Mouse (Mus musculus) embryo, embryonic 9.5 days (tissue): ENCODE measurements around the gene Aars.

Source experiments
- DNase-seq: peaks from one replicate; pipeline ENCODE4 v3.0.0-alpha.2; 2017; ENCODE audit errors: extremely low spot score

Aars gene

DNA sequence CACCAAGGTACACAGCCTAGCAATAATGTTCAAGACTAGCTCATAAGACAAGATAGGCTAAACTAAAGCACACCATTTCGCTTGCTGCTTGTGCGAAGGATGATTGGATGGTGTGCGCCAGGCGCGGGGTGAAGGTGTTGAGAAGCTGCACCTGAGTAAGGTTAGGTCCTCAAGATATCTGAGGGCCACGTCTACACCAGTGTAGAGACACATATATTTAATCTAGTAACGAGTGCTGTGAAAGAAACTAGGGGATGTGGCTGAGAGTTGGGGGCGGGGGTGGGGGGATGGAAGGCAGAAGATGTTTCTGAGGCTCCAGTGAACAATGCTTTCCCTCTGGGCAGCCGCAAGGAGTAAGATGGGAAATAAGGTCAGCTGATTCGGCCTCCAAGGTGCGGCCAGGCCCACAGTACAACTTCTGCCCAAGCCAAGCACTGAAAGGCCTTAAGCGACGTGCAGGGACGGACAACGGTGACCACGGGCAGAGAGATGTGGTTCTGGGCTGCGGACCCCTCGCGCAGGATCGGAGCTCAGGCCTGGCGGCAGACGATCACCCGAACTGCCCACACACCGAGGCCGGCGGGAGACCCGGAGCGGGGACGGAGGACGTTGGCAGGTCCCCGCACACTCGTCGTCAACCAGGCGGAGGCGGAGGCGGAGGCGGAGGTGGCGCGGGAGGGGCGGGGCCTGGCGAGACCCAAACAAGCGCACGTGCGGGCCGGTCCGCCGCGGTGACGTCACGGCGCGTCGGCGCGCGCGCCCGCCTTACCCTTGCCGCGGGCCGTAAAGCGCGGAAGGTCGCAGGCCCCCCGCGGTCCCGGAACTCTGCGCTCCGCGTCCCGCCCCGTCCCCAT is 61.1 kb downstream of the Aars start, which contains the start of gene Pdpr:
TSS of gene Pdpr (plus strand) at position 766 of the 854 bp plus-strand sequence.
- DNase-seq, result peak; percentile 92

DNA sequence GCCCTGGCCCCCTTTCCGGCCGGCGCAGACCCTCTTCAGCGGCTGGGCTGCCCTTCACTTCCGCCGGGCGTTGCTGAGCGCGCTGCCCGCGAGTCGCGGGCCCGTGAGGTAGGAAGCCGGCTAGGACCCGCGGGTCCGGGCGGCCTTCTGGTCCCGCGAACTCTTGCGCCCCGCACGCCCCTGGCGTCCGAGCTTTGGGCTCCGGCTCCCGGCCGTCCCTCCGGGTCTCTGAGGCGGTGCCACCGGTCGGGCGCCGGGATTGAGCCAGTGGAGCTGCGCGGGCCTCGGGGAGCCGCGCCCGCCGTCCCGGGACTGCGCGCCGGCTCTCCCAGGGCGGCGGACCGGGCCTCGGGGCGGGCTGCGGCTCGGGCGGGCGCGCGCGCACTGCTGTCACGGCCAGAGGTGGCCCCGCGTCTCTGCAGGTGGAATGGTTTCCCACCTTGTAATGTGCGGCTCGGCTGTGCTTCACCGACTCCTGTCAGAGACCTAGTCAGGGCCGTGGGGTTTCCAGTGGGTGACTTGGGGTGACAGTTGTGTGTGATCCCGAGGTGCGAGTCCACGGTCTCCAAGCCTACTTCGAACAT is 61.9 kb downstream of the Aars start:
- DNase-seq, result peak; percentile 4
